Mouse (Mus musculus) layer of hippocampus, adult 11-12 months (tissue): ENCODE data around the gene Nop9.

Experiments
- DNase-seq: peaks from one replicate; pipeline ENCODE4 v3.0.0; 2022; ENCODE audit warnings: low spot score

Nop9 gene

DNA sequence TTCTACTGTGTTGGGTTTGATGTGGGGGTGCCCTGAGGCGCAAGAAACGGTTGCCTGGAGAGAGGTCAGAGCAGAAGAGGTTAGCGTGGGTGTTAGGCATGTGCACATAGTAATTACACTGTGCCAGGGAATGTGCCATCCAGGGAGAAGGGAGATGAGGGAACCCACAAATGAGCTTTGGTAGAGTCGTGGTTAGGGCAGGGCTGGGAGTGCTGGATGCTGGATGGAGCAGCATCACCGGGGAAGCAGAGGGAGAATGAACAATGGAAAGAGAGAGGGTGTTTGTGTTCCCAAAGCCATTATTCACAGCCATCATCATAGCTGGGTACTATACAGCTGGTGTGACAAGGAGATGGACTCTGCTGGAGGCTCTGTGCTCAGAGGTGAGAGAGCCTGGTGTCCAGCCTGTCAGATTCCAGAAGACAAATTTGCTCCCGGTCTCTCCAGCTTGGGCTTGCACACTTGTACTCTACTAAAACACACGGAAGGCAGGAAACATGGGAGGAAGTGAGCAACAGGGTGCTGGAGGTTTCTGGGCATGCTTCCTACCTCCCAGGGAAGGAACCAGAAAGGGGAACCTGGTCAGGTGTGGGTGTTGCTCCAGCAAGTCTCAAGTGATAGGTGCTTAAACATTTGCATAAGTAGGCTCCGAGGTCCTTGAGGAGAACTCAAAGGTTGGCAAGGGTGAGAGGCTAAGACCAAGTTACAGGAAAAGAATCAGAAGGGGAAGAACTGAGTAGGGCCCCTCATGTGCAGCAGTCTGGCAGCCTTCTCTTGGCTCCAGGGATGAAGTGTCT, 17.4 kb upstream of the Nop9 start:
- DNase-seq, result no peak

DNA sequence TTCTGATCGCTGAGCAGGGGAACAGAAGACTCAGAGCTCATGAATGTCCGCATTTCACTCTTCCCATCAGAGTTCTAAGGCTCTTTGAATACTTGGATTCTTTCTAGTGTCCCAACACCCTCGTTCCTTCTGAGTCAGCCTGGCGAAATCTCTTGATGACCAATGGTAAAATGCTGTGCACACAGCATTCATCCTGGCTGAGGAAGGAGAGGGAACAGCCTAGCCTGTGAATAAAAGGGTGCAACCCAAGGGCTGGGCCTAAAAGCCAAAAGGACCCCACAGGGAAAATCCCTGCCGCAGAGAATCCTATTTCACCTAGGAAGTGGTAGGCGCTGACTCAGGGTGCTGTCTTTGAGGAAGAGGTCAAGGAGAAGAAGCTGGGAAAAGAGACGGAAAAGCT, 15.4 kb upstream of the Nop9 start:
- DNase-seq, result no peak

DNA sequence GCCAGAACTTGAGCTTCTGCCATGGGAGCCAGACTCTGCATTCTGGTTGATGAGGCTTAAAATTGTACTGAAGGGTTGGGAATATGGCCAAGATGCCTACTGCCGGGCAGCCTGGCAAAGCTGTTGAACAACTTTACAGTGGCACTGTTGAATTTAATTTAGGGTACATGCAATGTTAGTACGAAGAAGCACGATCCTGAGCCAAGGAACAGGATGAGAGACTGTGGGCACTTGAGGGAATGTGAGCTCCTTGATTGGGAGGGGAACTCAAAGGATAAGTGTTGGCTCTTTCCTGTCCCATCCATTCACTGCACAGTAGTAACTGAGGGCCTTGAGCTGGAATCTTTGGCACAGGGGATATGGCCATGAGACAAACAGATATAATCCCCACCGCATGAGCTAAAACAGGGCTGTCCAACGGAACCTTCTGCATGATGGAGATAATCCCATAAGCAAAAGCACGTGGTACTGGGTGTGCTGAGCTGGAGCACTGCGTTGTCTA, 14.9 kb upstream of the Nop9 start:
- peak; percentile 37 for DNase-seq

DNA sequence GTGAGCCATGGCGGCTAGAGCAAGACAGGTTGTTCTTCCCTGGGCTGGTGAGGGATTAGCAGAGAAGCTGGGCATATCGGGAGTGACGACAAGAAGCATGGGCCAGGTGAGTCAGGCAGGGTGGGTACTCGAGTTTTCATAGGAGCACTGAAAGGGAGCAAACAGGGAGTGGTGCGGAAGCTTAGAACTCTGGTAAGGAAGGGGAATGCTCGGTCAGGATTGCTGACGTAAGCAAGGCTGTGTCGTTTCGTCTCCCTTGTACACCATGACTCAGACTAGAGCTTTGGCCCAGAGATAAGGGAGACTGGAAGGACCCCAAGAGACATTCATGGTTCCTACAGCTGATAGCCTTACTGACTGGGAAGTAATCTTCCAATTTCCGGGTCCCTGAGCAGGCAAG, 11.6 kb upstream of the Nop9 start:
- DNase-seq, result no peak

DNA sequence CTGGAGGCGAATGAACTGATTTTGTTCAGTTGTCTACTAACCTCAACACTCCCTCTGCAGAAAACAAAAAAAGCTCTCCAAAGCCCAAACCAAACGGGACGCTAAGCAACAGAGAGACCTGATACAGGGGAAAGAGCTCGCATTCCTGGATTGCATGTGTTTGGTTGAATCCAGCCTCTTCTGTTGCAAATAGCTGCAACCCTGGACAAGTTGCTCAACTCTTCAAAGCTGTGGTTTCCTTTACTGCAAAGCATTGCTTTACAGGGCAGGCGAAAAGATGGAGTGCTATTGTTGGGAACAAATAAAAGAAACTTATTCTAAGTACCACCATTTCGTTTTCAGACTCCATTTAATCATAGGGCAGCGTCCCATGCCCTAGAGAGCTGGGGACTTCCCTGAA, 10.6 kb upstream of the Nop9 start:
- DNase-seq, result no peak

DNA sequence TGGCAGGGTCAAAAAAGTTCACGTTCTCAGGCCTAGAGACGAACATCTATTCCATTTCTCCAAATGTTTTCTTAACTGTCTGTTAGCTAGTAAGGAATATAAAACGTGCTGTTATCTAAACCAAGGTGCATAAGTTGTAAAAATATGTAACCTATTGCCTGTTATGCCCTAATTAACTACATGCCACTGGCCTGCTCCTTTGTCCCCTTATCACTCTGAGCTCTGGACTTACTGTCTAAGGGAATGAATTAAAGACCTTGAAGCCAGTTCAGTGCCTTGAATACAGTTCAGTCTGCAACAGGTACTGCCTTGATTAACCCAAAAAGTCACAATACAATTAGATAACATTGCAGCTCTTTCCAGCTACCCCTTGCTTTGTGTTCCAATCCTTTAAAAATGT, 10.2 kb upstream of the Nop9 start:
- no peak for DNase-seq

DNA sequence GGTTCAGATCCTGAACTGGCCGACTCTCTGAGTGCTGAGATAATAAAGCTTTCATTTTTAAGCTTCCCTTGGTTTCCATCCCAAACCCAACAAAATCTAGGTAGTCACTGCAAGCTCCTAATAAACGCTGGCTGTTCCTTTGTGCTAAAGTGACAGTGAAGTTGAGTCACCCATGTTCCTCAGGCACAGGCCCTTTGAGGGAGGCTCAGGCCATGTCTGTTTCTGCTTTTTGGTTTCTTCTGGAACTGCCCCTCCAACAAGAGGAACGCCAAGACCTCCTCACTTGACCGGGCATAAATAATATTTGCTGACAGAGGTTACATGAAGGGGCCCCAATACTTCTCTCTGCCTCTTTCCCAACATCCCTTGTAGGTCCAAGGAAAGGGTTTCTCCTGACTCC, 9.7 kb upstream of the Nop9 start:
- DNase-seq, result no peak

DNA sequence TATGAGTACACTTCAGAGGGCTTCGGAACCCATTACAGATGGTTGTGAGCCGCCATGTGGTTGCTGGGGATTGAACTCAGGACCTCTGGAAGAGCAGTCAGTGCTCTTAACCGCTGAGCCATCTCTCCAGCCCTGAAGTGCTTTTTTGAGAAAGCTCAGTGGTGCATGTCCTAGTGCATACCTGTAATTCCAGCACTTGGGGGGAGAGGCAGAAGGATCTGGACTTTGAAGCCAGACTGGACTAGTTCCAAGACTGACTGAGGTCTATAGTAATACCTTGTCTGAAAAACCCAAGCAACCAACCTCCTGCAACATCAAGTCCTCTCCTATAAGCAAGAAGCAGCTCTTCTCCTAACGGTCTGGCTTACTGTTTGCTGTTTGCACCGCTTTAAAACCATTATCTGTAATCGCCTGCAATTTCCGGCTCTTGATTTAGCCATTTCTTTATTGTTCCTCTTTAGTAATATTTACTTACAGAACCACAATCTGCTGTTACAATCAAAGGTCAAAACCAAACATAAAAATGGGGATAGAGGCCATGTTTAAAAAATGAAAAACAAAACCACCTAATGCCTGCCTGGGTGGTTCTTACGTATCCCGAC, 8.3 kb upstream of the Nop9 start:
- DNase-seq, result no peak

DNA sequence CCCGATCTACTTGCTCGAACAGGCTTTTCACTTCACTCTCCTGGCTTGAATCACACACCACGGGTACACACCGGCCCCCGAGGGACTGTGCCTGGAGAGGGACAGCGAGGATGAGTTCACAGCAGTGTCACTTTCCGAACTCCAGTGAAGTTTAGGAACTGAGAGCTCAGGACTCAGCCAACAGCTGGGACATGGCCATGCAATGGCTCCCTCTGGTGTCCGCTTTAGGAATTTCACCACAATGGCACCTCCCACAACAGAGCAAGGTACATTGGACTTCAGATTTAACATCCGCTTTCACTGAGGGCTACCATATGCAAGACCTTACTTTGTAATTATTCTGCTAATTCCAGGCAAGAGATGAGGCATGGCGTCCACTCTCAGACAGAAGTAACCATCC, 1.8 kb upstream of the Nop9 start:
- DNase-seq, result peak; percentile 89

DNA sequence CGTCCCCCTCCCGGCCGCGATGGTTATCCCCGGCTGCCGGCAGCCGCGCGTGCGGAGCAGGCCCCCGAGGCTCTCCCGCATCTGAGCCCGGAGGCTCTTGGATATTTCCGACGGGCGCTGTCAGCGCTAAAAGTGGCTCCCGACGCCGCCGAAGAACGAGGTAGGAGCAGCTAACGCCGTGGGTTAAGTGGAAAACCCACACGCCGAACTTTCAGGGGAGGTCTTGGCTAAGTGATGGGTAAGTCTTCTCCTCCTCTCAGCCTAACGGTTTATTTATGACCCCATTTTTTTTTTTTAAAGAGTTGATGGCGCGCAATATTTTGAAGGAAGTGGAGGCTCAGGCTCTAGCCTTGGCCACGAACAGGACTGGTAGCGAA, 356 bp downstream of the Nop9 start:
- no peak for DNase-seq

DNA sequence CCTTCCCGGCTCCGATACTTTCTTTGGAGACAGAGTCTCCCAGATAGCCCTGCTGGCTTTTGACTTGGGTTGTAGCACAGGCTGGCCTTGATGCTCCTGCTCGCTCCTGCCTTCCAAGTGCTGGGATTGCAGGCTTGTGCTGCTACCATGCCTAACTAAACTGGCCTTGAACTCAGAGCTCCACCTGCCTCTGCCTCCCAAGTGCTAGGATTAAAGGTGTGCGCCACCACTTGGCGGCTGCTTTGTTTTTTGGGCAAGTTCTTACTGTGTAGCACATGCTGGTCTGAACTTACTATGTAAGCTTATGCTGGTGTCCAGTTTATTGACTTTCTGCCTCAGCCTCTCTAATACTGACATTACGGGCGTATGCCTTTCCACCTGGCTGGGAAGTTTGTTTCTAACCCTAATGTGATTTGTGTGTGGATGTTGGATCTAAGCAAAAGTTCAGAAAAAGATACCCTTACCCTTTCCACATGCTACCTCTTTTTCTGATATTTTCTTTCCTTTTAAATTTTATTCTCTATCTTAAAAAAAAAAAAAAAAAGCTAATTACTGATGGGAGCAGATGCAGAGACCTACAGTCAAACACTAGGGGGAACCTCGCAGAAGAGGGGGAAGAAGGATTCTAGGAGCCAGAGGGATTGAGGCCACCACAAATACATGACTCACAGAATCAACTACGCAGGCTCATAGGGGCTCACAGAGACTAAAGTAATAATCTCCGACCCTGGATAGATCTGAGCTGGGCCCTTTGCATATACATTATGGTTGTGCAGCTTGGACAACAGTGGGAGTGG, 1.8 kb downstream of the Nop9 start:
- no peak for DNase-seq

DNA sequence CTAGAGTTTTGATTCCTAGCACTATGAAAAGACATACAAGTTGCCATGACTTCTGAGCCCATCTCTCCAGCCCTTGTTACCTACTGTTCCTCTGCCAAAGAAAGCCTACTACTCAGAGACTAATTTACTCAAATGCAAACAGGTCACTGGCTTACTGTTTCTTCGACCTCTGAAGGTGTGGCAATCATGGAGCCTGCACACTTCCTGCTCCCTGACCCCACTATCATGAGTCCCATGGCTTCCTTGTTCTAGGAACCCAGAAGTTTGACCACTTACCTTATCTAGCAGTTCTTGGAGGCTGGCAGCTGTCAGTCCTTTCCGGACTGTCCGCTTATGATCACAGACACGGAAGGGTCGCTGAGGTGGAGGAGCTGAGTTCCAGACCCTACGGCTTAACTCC, 12.1 kb downstream of the Nop9 start:
- no peak for DNase-seq

DNA sequence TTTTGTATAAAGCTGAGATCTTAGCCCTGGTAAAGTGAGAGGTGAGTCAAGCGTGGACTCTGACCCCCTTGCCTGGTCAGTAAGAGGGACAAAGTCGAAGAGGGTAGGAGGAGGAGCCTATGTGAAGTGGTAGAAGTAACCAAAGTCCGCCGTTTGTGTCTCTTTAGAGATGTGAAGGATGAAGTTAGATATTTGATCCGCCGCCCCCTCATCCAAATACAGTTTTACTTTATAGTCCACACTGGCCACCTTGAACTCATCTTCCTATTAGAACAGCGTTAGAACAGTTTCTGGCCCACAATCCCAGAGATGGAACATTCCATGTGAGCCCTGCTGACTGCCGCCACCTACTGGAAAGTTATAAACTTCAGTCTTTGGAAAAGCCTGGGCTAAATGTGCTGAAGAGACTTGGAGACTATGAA, 12.9 kb downstream of the Nop9 start, which contains the start of gene Cideb:
Cideb (minus strand) TSS at position 96 of the 422 bp plus-strand sequence.
- DNase-seq, result peak; percentile 45

DNA sequence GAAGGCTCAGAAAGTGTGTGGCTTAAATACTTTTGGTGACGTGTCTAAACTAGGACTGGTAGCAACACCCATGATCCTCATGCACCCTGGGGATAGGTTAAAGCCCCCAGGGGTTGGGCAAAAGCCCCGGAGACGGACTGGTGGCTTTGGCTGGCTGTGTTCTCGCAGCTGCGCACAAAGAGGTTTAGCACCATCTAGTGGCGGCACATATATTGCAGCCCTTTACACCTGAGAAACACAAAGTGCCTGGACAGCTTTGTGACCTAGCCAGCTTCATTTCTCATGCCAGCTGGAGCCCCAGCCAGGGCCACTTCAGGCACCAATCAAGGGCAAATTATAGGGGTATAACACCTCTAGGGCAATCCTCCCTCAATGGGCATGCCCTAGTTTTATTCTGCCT, 14.7 kb downstream of the Nop9 start:
- DNase-seq, result peak; percentile 89

DNA sequence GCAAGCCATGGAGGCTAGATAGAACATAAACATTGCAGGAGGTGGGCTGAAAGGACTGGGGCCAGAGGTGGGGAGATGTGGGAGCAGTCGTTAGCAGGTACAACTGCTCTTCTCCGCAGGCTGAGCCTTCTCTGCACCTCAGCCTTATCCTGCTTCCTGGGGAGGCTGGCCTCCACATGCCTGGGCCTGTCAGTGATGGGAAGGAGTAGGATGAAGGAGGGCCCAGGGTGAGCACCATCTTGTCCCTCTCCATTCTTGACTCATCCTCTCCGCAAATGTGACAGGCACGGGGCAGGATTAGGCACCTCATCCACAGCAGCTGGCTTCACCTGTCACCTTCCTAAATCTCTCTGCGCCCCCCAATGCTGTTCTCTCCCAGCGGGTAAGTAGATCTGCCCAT, 15.7 kb downstream of the Nop9 start, which contains the start of gene Ltb4r2:
Ltb4r2 (plus strand) TSS at position 266 of the 400 bp plus-strand sequence.
- no peak for DNase-seq

DNA sequence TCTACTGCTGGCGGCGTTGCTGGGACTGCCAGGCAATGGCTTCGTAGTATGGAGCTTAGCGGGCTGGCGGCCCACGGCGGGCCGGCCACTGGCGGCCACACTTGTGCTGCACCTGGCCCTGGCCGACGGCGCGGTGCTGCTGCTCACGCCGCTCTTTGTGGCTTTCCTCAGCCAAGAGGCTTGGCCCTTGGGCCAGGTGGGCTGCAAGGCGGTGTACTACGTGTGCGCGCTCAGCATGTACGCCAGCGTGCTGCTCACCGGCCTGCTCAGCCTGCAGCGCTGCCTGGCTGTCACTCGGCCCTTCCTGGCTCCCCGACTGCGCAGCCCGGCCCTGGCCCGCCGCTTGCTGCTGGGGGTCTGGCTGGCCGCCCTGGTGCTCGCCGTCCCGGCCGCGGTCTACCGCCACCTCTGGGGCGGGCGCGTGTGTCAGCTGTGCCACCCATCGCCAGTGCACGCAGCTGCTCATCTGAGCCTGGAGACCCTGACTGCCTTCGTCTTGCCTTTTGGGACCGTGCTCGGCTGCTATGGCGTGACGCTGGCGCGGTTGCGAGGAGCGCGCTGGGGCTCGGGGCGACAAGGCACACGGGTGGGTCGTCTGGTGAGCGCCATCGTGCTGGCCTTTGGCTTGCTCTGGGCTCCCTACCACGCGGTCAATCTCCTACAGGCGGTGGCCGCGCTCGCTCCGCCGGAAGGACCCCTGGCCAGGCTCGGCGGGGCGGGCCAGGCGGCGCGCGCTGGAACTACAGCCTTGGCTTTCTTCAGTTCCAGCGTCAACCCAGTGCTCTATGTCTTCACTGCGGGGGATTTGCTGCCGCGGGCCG, 16.7 kb downstream of the Nop9 start:
- DNase-seq, result no peak

DNA sequence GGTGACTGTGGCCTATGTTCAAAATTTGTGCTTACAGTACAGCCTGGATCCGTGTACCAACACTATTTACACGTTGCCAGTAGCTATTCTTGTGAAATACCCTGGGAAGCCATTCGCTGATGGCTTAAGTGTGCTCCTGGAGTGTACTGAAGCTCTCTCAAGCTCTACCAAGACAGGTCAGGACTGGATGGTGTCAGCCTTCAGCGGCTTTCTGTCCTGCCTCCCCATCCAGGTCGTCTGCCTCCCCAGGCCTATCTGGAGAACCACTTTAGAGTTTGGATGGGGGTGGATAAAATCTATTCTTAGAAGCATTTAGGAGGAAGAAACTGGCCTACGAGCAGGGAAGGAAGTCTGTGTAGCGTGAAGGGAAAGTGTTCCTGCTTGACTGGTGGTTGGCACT, 17.7 kb downstream of the Nop9 start:
- no peak for DNase-seq

DNA sequence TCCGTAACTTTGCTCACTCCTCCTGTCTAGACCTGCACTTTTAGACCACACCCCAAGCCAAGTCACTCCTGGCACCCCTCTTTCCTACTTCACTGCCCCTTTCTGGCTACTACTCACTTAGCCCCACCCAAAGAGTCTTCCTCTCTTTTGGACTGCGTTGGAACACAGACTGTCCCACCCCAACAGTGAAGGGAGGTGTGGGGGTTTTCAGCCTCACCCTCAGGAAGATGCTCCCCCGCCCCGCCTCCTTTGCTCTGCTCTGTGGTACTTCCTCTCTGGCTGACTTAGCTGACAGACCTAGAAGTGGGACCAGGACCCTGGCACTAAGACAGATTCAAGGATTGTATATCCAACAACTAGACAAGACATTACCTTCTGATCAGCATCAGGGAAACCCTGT, 20.2 kb downstream of the Nop9 start, which contains the start of gene Ltb4r1:
Ltb4r1 (plus strand) TSS at position 267 of the 400 bp plus-strand sequence.
- no peak for DNase-seq

DNA sequence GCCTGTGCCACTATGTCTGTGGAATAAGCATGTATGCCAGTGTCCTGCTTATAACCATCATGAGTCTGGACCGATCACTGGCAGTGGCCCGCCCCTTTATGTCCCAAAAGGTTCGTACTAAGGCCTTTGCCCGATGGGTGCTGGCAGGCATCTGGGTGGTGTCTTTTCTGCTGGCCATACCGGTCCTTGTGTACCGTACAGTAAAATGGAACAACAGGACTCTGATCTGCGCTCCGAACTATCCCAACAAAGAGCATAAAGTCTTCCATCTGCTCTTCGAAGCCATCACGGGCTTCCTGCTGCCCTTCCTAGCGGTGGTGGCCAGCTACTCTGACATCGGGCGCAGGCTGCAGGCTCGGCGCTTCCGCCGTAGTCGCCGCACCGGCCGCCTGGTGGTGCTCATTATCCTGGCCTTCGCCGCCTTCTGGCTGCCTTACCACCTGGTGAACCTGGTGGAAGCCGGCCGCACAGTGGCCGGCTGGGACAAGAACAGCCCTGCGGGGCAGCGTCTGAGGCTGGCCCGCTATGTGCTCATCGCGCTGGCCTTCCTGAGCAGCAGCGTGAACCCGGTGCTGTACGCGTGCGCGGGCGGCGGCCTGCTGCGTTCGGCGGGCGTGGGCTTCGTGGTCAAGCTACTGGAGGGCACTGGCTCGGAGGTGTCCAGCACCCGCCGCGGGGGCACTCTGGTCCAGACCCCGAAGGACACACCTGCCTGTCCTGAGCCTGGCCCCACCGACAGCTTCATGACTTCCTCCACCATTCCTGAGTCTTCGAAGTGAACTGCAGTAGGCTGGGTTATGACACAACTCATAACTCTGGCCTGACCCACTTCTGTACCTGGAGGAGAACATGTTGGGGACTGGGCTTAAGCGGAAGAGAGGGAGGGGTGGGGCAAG, 22.3 kb downstream of the Nop9 start:
- DNase-seq, result no peak

DNA sequence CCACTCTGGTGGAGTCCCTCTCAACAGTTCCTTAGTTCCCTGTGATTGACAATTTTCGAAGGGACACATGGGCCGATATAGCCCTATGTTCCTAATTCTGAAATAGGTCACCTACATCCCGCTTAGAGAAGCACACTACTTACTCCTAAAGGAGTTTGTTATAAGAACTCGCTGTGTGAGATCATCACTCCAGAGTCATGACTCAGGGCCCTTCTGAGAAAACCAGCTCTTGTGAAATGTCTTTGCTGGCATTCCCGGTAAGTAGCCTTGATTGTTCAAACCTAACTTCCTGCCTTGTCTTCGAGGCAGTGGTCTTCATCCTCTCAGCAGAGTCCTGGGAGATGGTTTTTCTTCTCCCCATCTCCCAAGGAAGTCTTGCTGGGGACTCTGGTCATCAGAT, 23.1 kb downstream of the Nop9 start:
- DNase-seq, result no peak
